Mouse (Mus musculus) kidney, adult 2 months (tissue): Measurements from ENCODE around the gene Angpt4. TPM values are rescaled to one million over a fixed set of nuclear protein-coding genes. Genes with fewer than 3 reads are reported as not detected.

Source experiments
- DNase-seq: peaks from one replicate; pipeline ENCODE4 v3.0.0; 2021
- H3K27ac ChIP-seq: fragments of 200-500 bp; 2 replicates; pipeline ENCODE4 v1.5.1; 2012; ENCODE audit warnings: low read depth, low read length, control low read depth, inconsistent platforms; ENCODE audit not compliant: insufficient read depth
- H3K27me3 ChIP-seq: fragments of 200-500 bp; replicated peaks from 2 replicates; pipeline ENCODE4 v1.6.1; 2012; ENCODE audit warnings: mild to moderate bottlenecking, moderate library complexity, low read length, inconsistent platforms; ENCODE audit not compliant: control insufficient read depth, insufficient read depth
- H3K36me3 ChIP-seq: fragments of 200-500 bp; 2 replicates; pipeline ENCODE4 v1.6.1; 2012; ENCODE audit warnings: mild to moderate bottlenecking, moderate library complexity, low read length, inconsistent platforms; ENCODE audit not compliant: control insufficient read depth, insufficient read depth
- H3K4me1 ChIP-seq: fragments of 200-500 bp; 2 replicates; pipeline ENCODE4 v1.6.1; 2011; ENCODE audit warnings: low read length; ENCODE audit not compliant: control insufficient read depth, insufficient read depth
- H3K4me3 ChIP-seq: fragments of 200-500 bp; 2 replicates; pipeline ENCODE4 v1.5.1; 2011; ENCODE audit warnings: mild to moderate bottlenecking, low read depth, low read length, control low read depth; ENCODE audit not compliant: insufficient read depth
- CTCF ChIP-seq: fragments of 200-500 bp; conservative IDR thresholded peaks from 2 replicates; pipeline ENCODE4 v1.5.1; 2011; ENCODE audit warnings: low read depth, mild to moderate bottlenecking, control low read depth, low read length, moderate library complexity, mixed read lengths; ENCODE audit not compliant: insufficient read depth, insufficient read length
- POLR2A ChIP-seq: fragments of 200-500 bp; IDR thresholded peaks from one replicate; pipeline ENCODE4 v1.6.1; 2011; ENCODE audit warnings: low read depth, low read length, control low read depth
- WGBS: fragments of 180-500 bp; shearing (Covaris S2); methylation state at CpG from one replicate; pipeline ENCODE4 v1.1.7; 2018; 5-methylcytosine and 5-hydroxymethylcytosine counted together
- polyA plus RNA-seq: library from polyadenylated mRNA; depleted of rRNA; stranded (reverse); fragments of >200 nt; gene quantifications from 2 replicates; pipeline ENCODE4 v1.2.3, GENCODE M21; 2012; rRNA removed

Angpt4 gene
- polyA plus RNA-seq, 1 experiment = 0.81 TPM

GRCm38 (mm10) chr2:151994350-151995122 lies 83.5 kb downstream of the Angpt4 start:
- TF ChIP-seq POLR2A (no peak), CTCF (peak; percentile 97)
- 16% methylated on average over 22 of the region's 22 CpGs for WGBS
- no peaks in the 10 kb centered on the region for H3K36me3 ChIP-seq
- DNase-seq = peak; percentile 85
- no peak overlapping the region for H3K27ac ChIP-seq
- no peaks in the 10 kb centered on the region for H3K27me3 ChIP-seq
- peaks cover 16% of the 10 kb centered on the region for H3K4me1 ChIP-seq
- H3K4me3 ChIP-seq = no peak overlapping the region

Other genes with a start within 250 kb of the Angpt4 start
- not detected in 2 replicates for gene Rad21l, start 242.7 kb upstream of the Angpt4 start, polyA plus RNA-seq
- 0.35 and 0.45 TPM in 2 replicates for gene Tmem74b, start 209.2 kb upstream of the Angpt4 start, polyA plus RNA-seq
- gene Psmf1, start 167.0 kb upstream of the Angpt4 start, polyA plus RNA-seq = 43.3 and 47.1 TPM in 2 replicates
- gene Rspo4, start 68.3 kb upstream of the Angpt4 start, polyA plus RNA-seq = not detected in 2 replicates
- gene Fam110a, start 69.0 kb downstream of the Angpt4 start, polyA plus RNA-seq = 14.2 and 16.2 TPM in 2 replicates
- gene Slc52a3, start 85.3 kb downstream of the Angpt4 start, polyA plus RNA-seq = 17.4 and 23.6 TPM in 2 replicates
- gene Scrt2, start 170.3 kb downstream of the Angpt4 start, polyA plus RNA-seq = not detected in 2 replicates
- 113 and 135 TPM in 2 replicates for gene Srxn1, start 194.3 kb downstream of the Angpt4 start, polyA plus RNA-seq
- gene Tcf15, start 232.4 kb downstream of the Angpt4 start, polyA plus RNA-seq = 2.9 and 4.6 TPM in 2 replicates